Mouse (Mus musculus): ENCODE measurements around the gene Cadps. TPM values are rescaled to one million over a fixed set of nuclear protein-coding genes. Genes with fewer than 3 reads are reported as not detected.

Cadps gene
- polyA plus RNA-seq, 1 experiment = not detected

GRCm38 (mm10) chr14:12657351-12657750, 165.5 kb downstream of the Cadps start:
- no peak for TF ChIP-seq GATA1 (IDR thresholded peaks at IDR 0.05; ENCODE audit: low read length)

GRCm38 (mm10) chr14:12642868-12643512, 179.9 kb downstream of the Cadps start:
- no peak for TF ChIP-seq GATA1 (IDR thresholded peaks at IDR 0.05; ENCODE audit: low read length)

- TF ChIP-seq GATA1 (IDR thresholded peaks at IDR 0.05; ENCODE audit: low read length) = no peak
These were observed 184.1 kb downstream of the Cadps start for GRCm38 (mm10) chr14:12638762-12639161.

- no peak for TF ChIP-seq GATA1 (IDR thresholded peaks at IDR 0.05; ENCODE audit: low read length)
These were observed 185.6 kb downstream of the Cadps start for GRCm38 (mm10) chr14:12637121-12637754.

GRCm38 (mm10) chr14:12624256-12625130, 198.4 kb downstream of the Cadps start:
- TF ChIP-seq GATA1 (IDR thresholded peaks at IDR 0.05; ENCODE audit: low read length) = no peak

- TF ChIP-seq GATA1 (IDR thresholded peaks at IDR 0.05; ENCODE audit: low read length) = no peak
These were observed 215.9 kb downstream of the Cadps start for GRCm38 (mm10) chr14:12607025-12607424.

GRCm38 (mm10) chr14:12606202-12606601, 216.7 kb downstream of the Cadps start:
- no peak for TF ChIP-seq GATA1 (IDR thresholded peaks at IDR 0.05; ENCODE audit: low read length)

GRCm38 (mm10) chr14:12602080-12602479, 220.8 kb downstream of the Cadps start:
- TF ChIP-seq GATA1 (IDR thresholded peaks at IDR 0.05; ENCODE audit: low read length) = no peak

GRCm38 (mm10) chr14:12595326-12595725, 227.6 kb downstream of the Cadps start:
- TF ChIP-seq GATA1 (IDR thresholded peaks at IDR 0.05; ENCODE audit: low read length) = no peak

- no peak for TF ChIP-seq GATA1 (IDR thresholded peaks at IDR 0.05; ENCODE audit: low read length)
These were observed 230.3 kb downstream of the Cadps start for GRCm38 (mm10) chr14:12592472-12593075.

GRCm38 (mm10) chr14:12591829-12592228, 231.1 kb downstream of the Cadps start:
- TF ChIP-seq GATA1 (IDR thresholded peaks at IDR 0.05; ENCODE audit: low read length) = no peak

GRCm38 (mm10) chr14:12583536-12583935, 239.3 kb downstream of the Cadps start:
- TF ChIP-seq GATA1 (IDR thresholded peaks at IDR 0.05; ENCODE audit: low read length) = no peak

GRCm38 (mm10) chr14:12581657-12582056, 241.2 kb downstream of the Cadps start:
- TF ChIP-seq GATA1 (IDR thresholded peaks at IDR 0.05; ENCODE audit: low read length) = no peak

GRCm38 (mm10) chr14:12580786-12581185, 242.1 kb downstream of the Cadps start:
- TF ChIP-seq GATA1 (IDR thresholded peaks at IDR 0.05; ENCODE audit: low read length) = no peak

- TF ChIP-seq GATA1 (IDR thresholded peaks at IDR 0.05; ENCODE audit: low read length) = no peak
These were observed 244.7 kb downstream of the Cadps start for GRCm38 (mm10) chr14:12578156-12578555.
